Mouse (Mus musculus): Measurements from ENCODE around the gene Metap1. TPM values are rescaled to one million over a fixed set of nuclear protein-coding genes. Genes with fewer than 3 reads are reported as not detected.
"Not testable (repeated sequence)": the region's sequence is repeated elsewhere in the genome, so short reads cannot be mapped to it uniquely, and the experiment has no call there.

Metap1 gene
- total RNA-seq, 4 experiments from 2014 or later = 38.3 to 41.3 (median 40.2) TPM

- DNase-seq (ENCODE audit: low spot score) = no peak
Observed at GRCm38 (mm10) chr3:138499854-138500740, 10.8 kb upstream of the Metap1 start.

- no peak for DNase-seq (ENCODE audit: low spot score)
Observed at GRCm38 (mm10) chr3:138498731-138499130, 9.4 kb upstream of the Metap1 start.

- no peak for DNase-seq (ENCODE audit: low spot score)
Observed at GRCm38 (mm10) chr3:138495166-138496145, 6.1 kb upstream of the Metap1 start.

GRCm38 (mm10) chr3:138494565-138494964 lies 5.2 kb upstream of the Metap1 start:
- no peak for DNase-seq (ENCODE audit: low spot score)

- DNase-seq (ENCODE audit: low spot score) = no peak
Observed at GRCm38 (mm10) chr3:138493668-138494067, 4.4 kb upstream of the Metap1 start.

- no peak for DNase-seq (ENCODE audit: low spot score)
Observed at GRCm38 (mm10) chr3:138490034-138490337, 671 bp upstream of the Metap1 start.

- no peak for DNase-seq (ENCODE audit: low spot score)
Observed at GRCm38 (mm10) chr3:138488584-138489326, 560 bp downstream of the Metap1 start.

- no peak for DNase-seq (ENCODE audit: low spot score)
Observed at GRCm38 (mm10) chr3:138483240-138483639, 6.1 kb downstream of the Metap1 start.

- DNase-seq (ENCODE audit: low spot score) = no peak
Observed at GRCm38 (mm10) chr3:138481526-138482284, 7.6 kb downstream of the Metap1 start.

- no peak for DNase-seq (ENCODE audit: low spot score)
Observed at GRCm38 (mm10) chr3:138479489-138479888, 9.8 kb downstream of the Metap1 start.

- DNase-seq (ENCODE audit: low spot score) = no peak
Observed at GRCm38 (mm10) chr3:138471066-138471465, 18.2 kb downstream of the Metap1 start.

GRCm38 (mm10) chr3:138466656-138467055 lies 22.7 kb downstream of the Metap1 start:
- not testable (repeated sequence) for DNase-seq (ENCODE audit: low spot score)

- DNase-seq (ENCODE audit: low spot score) = no peak
Observed at GRCm38 (mm10) chr3:138464573-138465147, 24.7 kb downstream of the Metap1 start.

GRCm38 (mm10) chr3:138463807-138464206 lies 25.5 kb downstream of the Metap1 start:
- DNase-seq (ENCODE audit: low spot score) = no peak

GRCm38 (mm10) chr3:138463137-138463536 lies 26.2 kb downstream of the Metap1 start:
- DNase-seq (ENCODE audit: low spot score) = no peak

- no peak for DNase-seq (ENCODE audit: low spot score)
Observed at GRCm38 (mm10) chr3:138461832-138462231, 27.5 kb downstream of the Metap1 start.

GRCm38 (mm10) chr3:138460260-138460659 lies 29.1 kb downstream of the Metap1 start:
- no peak for DNase-seq (ENCODE audit: low spot score)

GRCm38 (mm10) chr3:138458441-138458840 lies 30.9 kb downstream of the Metap1 start:
- DNase-seq (ENCODE audit: low spot score) = no peak

- DNase-seq (ENCODE audit: low spot score) = no peak
Observed at GRCm38 (mm10) chr3:138454711-138455435, 34.4 kb downstream of the Metap1 start.

GRCm38 (mm10) chr3:138454234-138454633 lies 35.1 kb downstream of the Metap1 start:
- DNase-seq (ENCODE audit: low spot score) = no peak

All from heart, adult 8-10 months (tissue).